Mouse (Mus musculus): ENCODE measurements at regions not wholly inside any gene's neighbourhood (a gene's known extent, or its start where the extent isn't known, plus 50 kb on each side); places are given as distances from the start of the nearest gene placed in this dataset.

DNA sequence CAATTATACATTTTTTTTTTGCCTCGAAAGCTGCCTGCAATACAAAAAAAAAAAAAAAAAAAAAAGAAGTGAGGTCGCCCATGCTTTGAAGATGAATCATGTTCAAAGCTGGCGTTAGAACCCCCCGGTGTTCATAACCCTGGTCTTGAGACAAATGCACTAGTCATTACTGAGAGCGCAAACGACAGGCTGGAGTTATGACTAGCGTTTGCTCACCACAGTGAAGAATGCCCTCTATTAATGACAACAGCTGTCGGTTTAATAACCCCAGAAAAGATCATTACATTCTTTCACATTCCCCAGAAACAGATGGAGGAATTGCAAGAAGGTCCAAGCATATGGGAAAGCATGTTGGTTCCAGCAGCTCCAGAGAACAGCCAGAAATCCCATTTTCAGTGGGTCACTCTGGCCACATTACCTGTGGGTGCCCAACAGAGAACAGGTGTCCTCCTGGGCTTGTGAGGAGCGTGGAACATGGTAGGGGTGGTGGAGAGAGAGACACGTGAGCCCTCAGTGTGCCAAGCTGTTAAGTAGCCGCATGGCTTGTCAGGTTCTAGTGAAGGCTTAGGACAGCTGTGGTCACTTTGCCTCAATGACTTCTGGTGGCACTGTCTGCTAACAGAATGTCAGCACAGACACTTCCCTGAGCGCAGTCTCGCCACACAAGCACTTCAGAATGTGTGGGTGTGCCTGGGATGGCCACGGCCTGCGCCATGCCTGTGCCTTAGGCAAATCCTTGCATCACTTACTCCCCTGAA is 60.4 kb downstream of the Aipl1 start:
- peak; percentile 55 for DNase-seq

GRCm38 (mm10) chr11:71971351-71971750 is 66.0 kb downstream of the Aipl1 start:
- DNase-seq, result peak; percentile 52

- no peak for DNase-seq
These were observed 75.0 kb downstream of the Aipl1 start for GRCm38 (mm10) chr11:71962306-71962705.

- DNase-seq, result no peak
These were observed 84.8 kb downstream of the Aipl1 start for GRCm38 (mm10) chr11:71952533-71952932.

- DNase-seq, result no peak
These were observed 90.1 kb downstream of the Aipl1 start for GRCm38 (mm10) chr11:71947161-71947560.

DNA sequence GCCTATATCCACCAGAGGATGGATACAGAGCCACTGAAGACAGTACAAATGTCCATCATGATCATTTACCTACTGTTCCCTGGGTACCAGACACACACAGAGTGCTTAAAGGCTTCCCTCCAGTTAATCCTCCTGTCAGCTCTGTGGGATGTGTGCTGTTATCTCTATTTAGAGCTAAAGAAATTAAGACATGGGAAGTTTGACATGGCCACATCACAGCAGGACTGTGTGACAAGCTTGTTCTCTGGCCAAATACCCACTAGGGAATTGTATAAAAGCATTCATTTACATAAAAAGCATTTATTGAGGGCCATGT is 92.3 kb downstream of the Aipl1 start:
- DNase-seq, result no peak

DNA sequence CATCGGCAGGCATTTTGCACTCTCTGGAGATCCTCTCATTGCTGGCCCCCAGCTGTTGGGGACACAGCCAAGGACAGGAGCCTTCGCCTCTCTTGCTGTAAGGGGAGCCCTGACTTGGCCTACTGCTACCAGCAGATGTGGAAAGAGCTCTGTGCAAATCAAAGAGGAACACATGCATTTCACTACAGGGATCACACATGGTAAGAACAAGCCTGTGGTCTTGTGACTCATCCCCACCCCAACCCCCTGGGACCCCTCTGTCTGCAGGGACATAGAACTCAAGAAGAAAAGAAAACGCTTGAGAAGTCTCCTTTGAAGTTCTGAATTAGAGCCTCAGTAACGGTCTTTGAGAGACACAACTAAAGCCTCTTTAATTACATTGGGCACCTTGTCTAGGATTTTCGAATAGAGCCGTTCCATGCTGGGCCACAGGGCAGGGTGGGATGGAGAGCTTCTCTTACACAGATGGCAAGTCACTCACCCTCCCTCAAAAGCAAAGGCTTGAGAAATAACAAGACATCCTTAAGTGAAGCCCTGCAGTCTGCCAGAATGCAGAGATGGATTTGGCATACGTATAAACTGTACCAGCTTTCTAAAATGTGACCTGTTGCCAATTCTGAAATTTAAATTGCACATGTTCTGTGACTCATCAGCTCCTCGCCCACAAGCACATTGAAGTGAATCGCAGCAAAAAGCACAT is 92.8 kb downstream of the Aipl1 start:
- DNase-seq, result peak; percentile 82

DNA sequence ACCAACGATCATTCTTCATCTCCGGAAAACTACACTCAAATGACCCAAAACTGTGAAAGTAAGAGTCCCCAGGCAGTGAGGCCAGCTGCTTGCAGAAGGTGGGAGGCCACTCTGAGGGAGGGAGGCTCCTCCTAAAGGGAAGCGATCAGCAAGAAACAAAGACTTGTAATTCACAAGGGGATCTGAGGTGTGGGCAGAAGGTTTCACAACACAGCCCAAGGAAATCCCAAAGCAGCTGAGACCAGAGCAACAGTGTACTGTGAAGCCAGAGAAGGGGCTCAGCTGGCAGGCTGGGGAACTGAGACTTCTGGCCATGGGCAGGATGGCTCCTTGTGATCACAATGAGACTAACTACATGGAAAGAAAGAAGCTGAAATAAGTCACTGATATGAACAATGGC is 93.8 kb downstream of the Aipl1 start:
- no peak for DNase-seq

DNA sequence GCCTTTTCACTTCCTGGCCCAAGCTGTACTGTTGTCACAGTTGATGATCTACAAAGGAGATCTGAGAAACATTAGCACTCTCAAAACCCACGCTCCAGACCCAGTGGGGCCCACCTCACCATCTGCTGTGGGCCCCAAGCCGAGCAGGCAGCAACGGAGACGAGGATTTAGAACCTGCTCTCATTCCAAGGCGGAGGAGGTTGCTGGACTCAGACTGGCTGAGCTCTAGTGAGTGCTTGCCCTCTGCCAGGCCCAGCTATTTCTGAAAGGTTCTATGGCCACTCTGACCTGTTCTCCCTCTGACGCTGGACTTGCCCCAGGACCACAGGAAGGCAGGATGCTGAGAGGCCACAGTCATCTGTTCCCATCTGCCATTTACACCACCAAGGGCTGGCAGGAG is 98.2 kb downstream of the Aipl1 start:
- DNase-seq, result no peak

DNA sequence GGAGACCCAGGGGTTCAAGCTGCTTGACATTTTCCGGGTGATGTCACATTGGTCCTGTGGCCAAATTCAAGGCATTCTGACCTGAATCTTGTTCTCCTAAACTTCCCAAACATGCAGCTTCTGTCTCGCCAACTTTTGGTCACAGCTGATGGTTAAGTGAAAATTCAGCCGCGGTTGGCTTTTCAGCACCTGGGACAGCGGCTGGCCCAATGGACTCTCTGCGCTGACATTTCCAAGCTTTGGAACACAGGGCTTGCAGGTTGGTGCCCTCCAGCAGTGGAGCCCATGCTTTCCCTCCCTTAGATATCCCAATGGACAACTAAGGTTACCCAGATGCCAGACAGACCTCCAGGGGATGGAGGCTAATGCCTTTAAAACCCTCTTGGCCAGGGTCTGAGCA is 100.2 kb downstream of the Aipl1 start:
- DNase-seq, result no peak

GRCm38 (mm10) chr11:71929716-71930488 is 107.4 kb downstream of the Aipl1 start:
- no peak for DNase-seq

DNA sequence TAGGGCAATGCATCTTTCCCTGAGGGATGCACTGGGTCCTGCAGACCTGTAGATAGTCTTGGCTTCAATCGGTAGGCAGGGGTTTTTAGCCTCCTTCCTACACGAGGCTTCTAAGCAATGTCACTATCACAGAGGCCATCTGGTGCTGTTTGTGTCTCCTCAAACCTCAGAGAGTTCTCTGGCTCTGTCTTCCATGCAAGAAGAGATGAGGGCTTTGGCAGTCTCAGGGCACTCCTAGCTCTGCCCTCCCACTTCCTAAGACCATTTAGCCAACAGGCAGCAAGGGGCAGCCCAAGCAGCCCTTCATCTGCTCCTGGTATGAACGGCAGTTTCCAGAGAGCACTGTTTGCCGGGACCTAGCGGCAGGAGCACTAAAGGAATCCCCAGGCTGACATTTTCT is 122.6 kb downstream of the Aipl1 start:
- DNase-seq, result no peak

DNA sequence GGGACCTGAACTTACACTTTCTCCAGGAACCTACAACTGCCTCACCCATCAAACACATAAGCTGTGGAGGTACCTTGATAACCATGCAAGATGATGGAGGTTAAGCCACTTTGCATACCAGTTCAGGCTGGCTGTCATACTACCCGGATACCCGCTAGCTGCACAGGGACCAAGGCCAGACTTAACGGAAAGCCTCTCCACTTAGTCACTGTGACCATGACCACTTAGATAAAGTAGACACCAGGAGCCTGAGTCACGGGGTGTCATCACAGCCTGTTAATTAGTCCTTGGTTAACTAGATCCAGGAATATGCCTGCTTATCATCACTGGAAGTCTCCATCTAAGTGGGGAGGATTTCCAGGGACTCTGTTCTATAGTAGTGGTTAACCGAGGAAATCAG is 124.7 kb downstream of the Aipl1 start:
- no peak for DNase-seq

DNA sequence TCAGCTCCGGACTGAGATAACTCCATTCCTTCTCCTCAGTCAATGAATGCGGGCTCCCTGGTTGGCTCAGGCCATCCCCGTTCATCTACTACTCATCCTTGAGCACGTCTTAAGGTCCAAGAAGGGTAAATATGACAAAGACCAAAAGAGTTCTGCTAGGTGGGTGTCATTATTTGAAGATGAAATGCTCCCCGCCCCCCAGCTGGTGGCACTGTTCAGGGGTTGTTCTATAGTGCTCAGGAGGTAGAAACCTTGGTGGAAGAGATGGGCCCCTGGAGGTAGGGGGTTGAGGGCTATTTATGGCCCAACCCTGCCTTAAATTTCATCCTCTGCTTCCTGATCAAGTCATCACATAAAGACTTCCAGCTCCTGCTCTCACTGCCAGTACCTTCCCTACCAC is 126.0 kb downstream of the Aipl1 start:
- DNase-seq, result peak; percentile 70

DNA sequence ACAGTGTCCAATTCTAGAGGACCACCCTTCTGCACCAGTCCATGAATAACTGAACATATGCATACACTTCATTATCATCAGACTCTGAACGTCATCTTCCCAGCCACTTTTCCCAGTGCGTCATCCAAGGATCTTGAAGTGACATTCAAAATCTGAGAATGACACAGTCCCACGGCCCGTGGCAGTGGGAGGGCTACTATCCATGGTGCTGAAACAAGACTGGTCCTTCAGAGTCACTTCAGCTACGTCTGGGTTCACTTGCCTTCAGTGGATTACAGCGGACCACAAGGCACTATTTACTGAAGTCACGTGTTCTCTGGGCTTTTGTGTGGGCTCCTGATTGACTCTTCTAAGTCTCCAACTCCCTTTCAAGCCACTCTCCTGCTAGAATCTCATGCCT is 128.7 kb downstream of the Aipl1 start:
- no peak for DNase-seq

GRCm38 (mm10) chr11:71903020-71903410 is 134.3 kb downstream of the Aipl1 start:
- no peak for DNase-seq

DNA sequence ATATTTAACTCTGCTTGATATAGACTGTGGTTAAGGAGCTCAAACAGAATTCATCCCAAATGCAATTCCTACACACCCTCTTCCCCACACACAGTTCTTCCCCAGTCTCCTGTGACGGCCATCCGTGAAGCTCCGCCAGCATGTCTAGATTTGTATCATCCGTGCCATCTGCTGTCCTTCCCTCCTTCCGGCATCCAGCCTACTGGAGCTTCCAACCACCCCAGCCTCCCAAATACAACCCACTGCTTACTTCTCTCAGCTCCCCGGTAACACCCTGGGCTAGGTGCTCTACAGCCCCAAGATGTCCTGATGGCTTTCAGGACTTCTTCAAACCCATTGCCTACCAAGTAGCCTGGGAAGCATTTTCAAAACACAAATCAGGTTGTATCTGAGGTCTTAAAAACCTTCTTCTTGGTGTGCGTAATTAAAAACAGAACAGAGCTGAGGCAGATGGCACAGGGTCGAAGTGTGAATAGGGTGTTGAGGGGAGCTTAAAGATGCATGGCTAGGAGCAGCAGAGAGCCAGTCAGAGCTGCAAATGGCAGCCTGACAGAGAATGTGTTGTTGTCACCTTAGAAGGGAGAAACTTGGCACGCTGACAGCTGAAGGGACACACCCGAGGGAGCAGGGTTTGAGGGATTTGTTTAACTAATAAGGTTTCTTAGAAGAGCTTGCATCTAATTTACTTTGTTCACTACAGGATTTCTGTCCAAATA is 134.8 kb downstream of the Aipl1 start:
- peak; percentile 77 for DNase-seq

DNA sequence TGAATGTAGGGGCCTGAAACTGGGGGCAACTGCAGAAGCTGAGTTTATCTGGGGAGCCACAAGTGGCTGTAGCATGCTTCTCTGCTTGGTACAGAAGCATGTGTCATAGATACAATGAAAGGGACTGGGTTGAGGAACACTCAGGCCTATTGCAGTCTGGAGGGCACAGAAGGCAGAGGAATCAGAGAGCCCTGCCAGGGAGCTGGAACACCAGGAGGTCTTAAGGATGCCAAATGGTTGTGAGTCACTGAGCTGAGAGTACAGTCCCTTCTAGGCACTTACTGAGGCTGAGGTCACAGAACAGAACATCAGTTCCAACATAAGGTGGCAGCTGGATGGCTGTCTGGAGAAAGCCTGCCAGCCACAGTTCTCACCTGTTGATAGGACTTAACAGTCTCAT is 136.5 kb downstream of the Aipl1 start:
- DNase-seq, result no peak

DNA sequence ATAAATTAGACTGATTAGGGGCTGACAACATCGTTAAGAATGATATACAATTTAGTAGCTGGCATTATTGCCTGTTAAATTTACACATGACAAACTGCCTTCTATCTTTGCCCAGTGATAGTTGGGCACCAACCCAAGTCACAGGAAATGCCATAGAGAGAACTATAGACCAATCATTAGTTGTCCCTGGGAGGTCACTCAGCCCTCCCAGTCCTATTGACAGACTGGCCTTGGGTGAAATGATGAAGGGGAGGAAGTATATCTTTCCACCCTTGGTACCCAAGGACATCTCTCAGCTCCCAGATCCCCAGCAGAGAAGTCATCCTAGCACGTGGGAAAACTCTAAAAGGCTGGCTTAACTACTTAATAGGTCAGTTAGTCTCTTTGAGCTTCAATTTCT is 139.8 kb downstream of the Aipl1 start:
- no peak for DNase-seq

- peak; percentile 73 for DNase-seq
These were observed 140.2 kb downstream of the Aipl1 start for GRCm38 (mm10) chr11:71897141-71897540.

GRCm38 (mm10) chr11:71891181-71891580 is 141.5 kb downstream of the Wscd1 start:
- DNase-seq, result peak; percentile 66

DNA sequence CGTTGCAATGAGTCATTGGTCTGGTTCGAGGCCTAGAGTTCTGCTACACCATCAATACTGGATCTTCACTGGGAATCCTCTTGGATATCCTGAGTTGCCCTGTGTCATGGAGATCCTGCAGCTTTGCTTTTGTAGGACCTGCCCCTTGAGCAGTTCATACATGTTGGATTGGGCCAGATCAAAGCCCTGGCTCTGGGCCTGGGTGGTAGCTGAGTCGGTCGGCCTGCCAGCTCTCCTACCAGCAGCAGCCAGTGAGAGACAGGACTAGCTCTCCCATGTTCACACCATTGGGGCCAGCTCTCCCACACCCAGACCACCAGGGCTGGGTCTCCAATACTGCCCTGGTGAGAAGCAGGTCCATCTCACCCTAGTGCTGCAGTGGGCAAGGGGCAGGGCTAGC is 139.4 kb downstream of the Wscd1 start:
- no peak for DNase-seq

DNA sequence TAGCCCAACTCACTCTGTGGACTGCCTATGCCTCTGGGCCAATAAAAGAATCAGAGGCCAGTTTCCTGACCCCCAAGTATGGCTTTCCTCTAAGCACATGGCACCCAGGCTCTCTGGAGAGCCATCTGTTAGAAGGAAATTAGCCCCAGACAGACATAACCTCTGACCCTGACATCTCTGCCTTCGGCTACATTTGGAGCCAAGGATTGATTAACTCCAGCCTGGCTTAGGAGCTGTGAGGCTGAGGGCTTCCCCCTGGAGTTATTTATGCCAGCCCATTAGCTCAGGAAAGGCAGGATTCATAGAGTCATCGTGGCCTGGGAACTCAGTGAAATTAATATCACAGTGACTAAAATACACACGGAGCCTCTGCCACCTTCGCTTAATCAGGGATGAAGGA is 137.5 kb downstream of the Wscd1 start:
- DNase-seq, result no peak

All from heart, adult 11 months (tissue).